Mouse (Mus musculus) forelimb bud, embryonic 11.5 days (tissue): ENCODE measurements around the gene Acot7.

Source experiments
- DNase-seq: peaks from one replicate; pipeline ENCODE4 v3.0.0-alpha.2; 2012; ENCODE audit warnings: low read depth, low spot score

Acot7 gene

GRCm38 (mm10) chr4:152244545-152245522, 66.9 kb downstream of the Acot7 start:
- no peak for DNase-seq

GRCm38 (mm10) chr4:152246011-152246410, 68.1 kb downstream of the Acot7 start:
- DNase-seq: no peak

- no peak for DNase-seq
These were observed 69.3 kb downstream of the Acot7 start for GRCm38 (mm10) chr4:152247195-152247594.

- no peak for DNase-seq
These were observed 72.7 kb downstream of the Acot7 start for GRCm38 (mm10) chr4:152250615-152251014.

- no peak for DNase-seq
These were observed 75.3 kb downstream of the Acot7 start for GRCm38 (mm10) chr4:152253183-152253759.

GRCm38 (mm10) chr4:152257070-152257469, 79.1 kb downstream of the Acot7 start:
- DNase-seq: no peak

- DNase-seq: no peak
These were observed 82.5 kb downstream of the Acot7 start for GRCm38 (mm10) chr4:152260451-152260850.

- no peak for DNase-seq
These were observed 84.3 kb downstream of the Acot7 start for GRCm38 (mm10) chr4:152262187-152262586.

- DNase-seq: no peak
These were observed 85.2 kb downstream of the Acot7 start for GRCm38 (mm10) chr4:152263089-152263488.

- DNase-seq: no peak
These were observed 85.7 kb downstream of the Acot7 start for GRCm38 (mm10) chr4:152263512-152264176.

- DNase-seq: no peak
These were observed 86.2 kb downstream of the Acot7 start for GRCm38 (mm10) chr4:152264177-152264530.

GRCm38 (mm10) chr4:152264867-152265568, 87.1 kb downstream of the Acot7 start:
- DNase-seq: no peak

GRCm38 (mm10) chr4:152265791-152266190, 87.9 kb downstream of the Acot7 start:
- DNase-seq: no peak

- no peak for DNase-seq
These were observed 88.4 kb downstream of the Acot7 start for GRCm38 (mm10) chr4:152266236-152266895.

GRCm38 (mm10) chr4:152267748-152268369, 89.9 kb downstream of the Acot7 start:
- DNase-seq: no peak

- DNase-seq: no peak
These were observed 92.0 kb downstream of the Acot7 start for GRCm38 (mm10) chr4:152269967-152270366.

- DNase-seq: no peak
These were observed 92.7 kb downstream of the Acot7 start for GRCm38 (mm10) chr4:152270599-152270998.

- no peak for DNase-seq
These were observed 93.4 kb downstream of the Acot7 start for GRCm38 (mm10) chr4:152271334-152271733.

- DNase-seq: no peak
These were observed 94.1 kb downstream of the Acot7 start for GRCm38 (mm10) chr4:152272006-152272405.

- no peak for DNase-seq
These were observed 94.6 kb downstream of the Acot7 start for GRCm38 (mm10) chr4:152272449-152273049.
